Mouse (Mus musculus) Muller cell, postnatal 12 days (primary cell): Measurements from ENCODE around the gene Asb6.

ENCODE experiments used
- DNase-seq: peaks from one replicate; pipeline ENCODE4 v3.0.0-alpha.2; 2015; ENCODE audit errors: inconsistent ontology term

Asb6 gene

GRCm38 (mm10) chr2:30830283-30830795 is at the start of gene Asb6:
Gene Asb6 (minus strand): TSS chr2:30830333.
- no peak for DNase-seq

- no peak for DNase-seq
These were observed 49.3 kb upstream of the Asb6 start for GRCm38 (mm10) chr2:30879481-30879880.

GRCm38 (mm10) chr2:30875621-30876432 is 45.7 kb upstream of the Asb6 start:
- peak; percentile 95 for DNase-seq

- no peak for DNase-seq
These were observed 45.0 kb upstream of the Asb6 start for GRCm38 (mm10) chr2:30875096-30875495.

- no peak for DNase-seq
These were observed 44.3 kb upstream of the Asb6 start for GRCm38 (mm10) chr2:30874445-30874844.

GRCm38 (mm10) chr2:30872669-30873068 is 42.5 kb upstream of the Asb6 start:
- no peak for DNase-seq

GRCm38 (mm10) chr2:30870863-30871262 is 40.7 kb upstream of the Asb6 start:
- DNase-seq = peak; percentile 78

GRCm38 (mm10) chr2:30865426-30865825 is 35.3 kb upstream of the Asb6 start:
- no peak for DNase-seq

- DNase-seq = peak; percentile 48
These were observed 34.8 kb upstream of the Asb6 start for GRCm38 (mm10) chr2:30864968-30865381.

GRCm38 (mm10) chr2:30863574-30863973 is 33.4 kb upstream of the Asb6 start:
- no peak for DNase-seq

- no peak for DNase-seq
These were observed 31.9 kb upstream of the Asb6 start for GRCm38 (mm10) chr2:30862081-30862480.

GRCm38 (mm10) chr2:30859782-30860181 is 29.6 kb upstream of the Asb6 start:
- DNase-seq = no peak

- DNase-seq = no peak
These were observed 26.9 kb upstream of the Asb6 start for GRCm38 (mm10) chr2:30857076-30857475.

GRCm38 (mm10) chr2:30852771-30853313 is 22.7 kb upstream of the Asb6 start:
- no peak for DNase-seq

GRCm38 (mm10) chr2:30850581-30850980 is 20.4 kb upstream of the Asb6 start:
- DNase-seq = no peak

GRCm38 (mm10) chr2:30848184-30848583 is 18.1 kb upstream of the Asb6 start:
- DNase-seq = peak; percentile 86

GRCm38 (mm10) chr2:30846723-30847122 is 16.6 kb upstream of the Asb6 start:
- no peak for DNase-seq

GRCm38 (mm10) chr2:30846236-30846635 is 16.1 kb upstream of the Asb6 start:
- no peak for DNase-seq

- peak; percentile 51 for DNase-seq
These were observed 15.3 kb upstream of the Asb6 start for GRCm38 (mm10) chr2:30845152-30846070.

GRCm38 (mm10) chr2:30842615-30843014 is 12.5 kb upstream of the Asb6 start:
- DNase-seq = no peak

GRCm38 (mm10) chr2:30836238-30836990 is 6.3 kb upstream of the Asb6 start:
- DNase-seq = peak; percentile 41
